Mouse (Mus musculus) T-cell, adult 2 months (primary cell): ENCODE data around the gene Rassf3.

ENCODE experiments used
- DNase-seq: peaks from one replicate; pipeline ENCODE4 v3.0.0; 2022; ENCODE audit warnings: low spot score

The Rassf3 gene

DNA sequence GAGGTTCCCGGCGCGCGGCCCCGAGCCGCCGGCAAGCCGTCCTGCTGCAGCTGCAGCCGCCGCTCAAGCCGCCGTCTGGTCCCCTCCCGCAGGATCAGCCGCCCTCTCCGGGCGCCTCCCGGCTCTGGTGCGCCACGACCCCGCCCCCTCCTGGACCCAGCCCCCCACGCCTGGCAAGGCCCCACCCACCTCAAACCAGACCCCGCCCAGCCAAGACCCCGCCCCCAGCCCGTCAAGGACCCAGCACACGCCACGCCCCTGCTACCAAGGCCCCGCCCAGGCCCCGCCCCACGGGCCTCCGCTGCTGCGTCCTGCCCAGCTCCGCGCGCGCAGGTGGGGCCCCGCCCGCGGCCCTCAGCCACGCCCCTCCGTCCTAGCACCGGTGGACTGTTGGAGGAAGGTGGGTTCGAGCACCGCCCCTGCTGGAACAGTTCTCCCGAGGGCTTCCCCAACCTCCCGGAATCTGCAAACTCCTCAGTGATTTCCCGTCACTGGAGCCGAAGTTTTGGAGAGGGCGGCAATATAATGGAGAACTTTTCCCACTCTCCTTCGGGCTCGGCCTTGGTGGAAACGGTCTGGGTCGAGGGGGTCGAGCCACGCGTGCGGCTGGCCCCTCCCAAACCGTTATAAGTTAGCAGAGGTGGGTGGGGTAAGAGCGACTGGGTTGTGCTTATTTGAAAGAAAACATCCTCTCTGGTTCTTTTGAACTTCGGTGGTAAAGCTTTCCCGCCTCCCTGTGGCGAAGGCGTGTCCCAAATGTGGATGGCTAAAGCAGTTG is at the start of gene Rassf3:
Rassf3 (minus strand) TSS at position 158 of the 778 bp plus-strand sequence.
- DNase-seq: peak; percentile 95

DNA sequence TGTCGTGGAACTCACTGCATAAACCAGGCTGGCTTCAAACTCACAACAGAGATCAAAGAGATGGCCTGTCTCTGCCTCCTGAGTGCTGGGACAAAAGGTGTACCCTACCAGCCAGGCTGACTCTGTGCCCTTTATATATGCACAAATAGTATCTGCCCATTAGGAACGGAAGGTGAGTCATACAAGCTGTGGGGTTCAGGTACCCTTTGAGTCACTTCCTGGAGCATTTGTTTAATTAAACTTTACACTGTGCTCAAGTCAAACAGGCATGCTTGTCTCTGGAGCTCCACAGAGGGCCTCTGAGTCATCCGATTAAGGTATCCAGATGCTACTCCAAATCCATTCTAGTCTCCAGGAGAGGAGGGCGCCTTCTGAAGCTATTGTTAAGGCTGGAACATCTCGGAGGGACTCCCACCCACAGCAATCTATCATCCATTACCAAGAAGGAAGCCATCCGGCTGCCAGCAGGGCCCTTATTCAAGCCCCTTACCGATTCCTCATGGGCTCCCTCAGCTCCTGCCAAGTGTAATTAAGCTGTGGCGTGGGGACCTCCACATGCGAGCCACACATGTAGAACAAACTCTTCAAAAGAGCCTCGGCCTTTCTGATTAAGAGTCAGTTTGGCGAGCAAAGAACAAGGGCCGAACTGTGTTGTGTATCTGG is 44.9 kb upstream of the Rassf3 start:
- no peak for DNase-seq

DNA sequence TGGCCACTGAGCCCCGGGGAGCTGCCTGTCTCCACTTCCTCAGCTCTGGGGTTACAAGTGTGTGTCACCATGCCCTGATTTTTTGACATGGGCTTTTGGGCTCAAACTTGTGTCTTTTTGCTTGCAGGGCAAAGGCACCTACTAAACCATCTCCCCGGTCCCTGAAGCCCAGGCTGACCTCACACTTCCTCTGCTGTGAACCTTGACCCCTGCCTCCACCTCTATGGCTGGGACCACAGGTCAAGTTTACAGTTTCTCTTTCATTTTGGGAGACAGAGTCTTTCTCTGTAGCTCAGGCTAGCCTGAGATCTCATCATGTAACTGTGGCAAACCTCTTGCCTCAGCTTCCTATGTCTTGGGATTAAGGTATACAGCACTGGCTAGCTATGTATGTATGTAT is 43.6 kb upstream of the Rassf3 start:
- DNase-seq: no peak

DNA sequence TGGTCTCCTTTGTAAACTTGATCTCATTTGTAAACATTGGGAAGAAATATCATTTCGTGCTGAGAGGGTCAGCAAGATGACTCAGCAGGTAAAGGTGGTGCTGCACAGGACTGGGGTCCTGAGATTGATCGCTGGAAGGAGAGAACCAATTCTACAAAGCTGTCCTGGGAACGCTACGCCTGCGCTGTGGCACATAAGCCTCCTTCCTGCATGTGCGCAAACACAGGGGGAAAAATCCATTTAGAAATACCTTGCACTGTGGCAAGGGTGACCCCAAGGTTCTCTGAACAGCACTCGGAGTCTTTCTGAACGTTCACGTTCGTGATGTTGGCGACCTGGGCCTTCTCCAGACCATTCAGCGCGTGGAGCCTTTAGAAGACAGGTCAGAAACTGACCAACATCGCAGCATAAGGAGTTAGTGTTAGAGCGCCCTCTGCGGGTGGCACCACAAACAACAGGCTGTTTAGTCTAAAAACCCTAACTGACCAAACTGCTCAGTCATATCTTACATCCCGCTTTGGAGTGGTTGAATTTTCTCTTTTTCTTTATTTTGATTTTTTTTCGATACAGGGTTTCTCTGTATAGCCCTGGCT is 40.0 kb upstream of the Rassf3 start:
- DNase-seq: peak; percentile 52

DNA sequence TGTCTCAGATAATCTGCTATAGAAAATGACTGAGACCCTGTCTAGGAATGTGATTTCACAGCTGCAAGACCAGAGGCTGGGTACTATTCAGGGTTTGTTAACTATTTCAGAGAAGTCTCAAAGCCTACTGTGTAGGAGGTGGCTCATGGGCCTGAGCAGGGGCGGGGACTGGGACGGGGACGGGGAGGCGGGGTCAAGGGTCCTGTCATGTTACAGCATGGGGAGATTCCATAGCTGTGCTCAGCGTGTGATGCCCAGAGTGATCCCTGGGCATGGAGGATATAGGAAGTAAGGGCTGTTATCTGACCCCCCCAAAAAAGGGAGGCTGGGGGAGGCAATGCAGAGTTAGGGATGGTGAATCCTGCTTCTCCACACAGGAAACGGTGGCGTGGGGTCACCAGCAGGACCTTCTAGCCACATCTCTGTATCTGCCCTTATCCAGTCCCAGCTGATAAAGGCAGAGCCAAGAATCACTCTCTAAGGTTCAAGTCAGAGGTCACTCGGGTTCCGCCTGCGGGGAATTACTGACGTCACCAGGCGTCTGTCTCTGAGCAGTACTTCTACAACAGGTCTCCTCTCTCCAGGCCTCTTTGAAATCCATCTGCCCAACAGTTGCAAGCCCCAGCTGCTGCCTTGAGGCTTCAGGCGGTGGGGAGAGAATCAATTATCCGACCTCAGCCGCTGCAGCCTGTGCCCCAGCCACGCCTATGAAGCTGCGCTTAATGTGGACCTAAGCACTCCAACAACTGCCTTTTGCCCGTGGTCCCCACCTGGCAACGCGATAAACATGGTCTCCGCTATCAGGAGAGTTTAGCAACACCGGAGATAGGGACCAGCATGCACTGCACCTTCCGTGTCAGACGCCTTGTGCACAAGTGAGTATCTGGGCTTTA is 33.9 kb upstream of the Rassf3 start:
- no peak for DNase-seq

DNA sequence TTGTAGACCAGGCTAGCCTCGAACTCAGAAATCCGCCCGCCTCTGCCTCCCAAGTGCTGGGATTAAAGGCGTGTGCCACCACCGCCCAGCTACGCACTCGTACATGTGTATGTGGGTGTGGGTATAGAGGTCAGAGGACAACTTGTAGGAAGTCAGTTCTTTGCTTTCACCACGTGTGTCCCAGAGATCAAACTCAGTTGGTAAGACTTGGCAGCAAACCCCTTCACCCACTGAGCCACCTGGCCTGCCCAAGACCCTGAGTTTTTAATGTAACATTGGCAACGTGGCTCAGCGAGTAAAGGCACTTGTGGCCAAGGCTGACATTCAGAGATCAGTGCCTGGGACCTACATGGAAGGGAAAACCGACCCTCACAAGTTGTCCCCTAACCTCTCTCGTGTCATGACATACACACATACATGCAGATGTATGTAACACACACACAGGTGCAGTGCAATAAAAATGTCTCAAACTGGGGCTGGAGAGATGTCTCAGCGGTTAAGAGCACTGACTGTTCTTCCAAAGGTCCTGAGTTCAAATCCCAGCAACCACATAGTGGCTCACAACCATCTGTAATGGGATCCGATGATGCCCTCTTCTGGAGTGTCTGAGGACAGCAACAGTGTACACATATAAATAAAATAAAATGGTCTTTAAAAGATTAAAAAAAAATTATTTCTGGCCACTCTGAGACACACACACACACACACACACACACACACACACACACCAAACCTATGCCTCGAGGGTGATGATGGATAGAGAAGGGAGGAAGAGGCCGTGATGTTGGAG is 31.8 kb upstream of the Rassf3 start:
- DNase-seq: no peak

DNA sequence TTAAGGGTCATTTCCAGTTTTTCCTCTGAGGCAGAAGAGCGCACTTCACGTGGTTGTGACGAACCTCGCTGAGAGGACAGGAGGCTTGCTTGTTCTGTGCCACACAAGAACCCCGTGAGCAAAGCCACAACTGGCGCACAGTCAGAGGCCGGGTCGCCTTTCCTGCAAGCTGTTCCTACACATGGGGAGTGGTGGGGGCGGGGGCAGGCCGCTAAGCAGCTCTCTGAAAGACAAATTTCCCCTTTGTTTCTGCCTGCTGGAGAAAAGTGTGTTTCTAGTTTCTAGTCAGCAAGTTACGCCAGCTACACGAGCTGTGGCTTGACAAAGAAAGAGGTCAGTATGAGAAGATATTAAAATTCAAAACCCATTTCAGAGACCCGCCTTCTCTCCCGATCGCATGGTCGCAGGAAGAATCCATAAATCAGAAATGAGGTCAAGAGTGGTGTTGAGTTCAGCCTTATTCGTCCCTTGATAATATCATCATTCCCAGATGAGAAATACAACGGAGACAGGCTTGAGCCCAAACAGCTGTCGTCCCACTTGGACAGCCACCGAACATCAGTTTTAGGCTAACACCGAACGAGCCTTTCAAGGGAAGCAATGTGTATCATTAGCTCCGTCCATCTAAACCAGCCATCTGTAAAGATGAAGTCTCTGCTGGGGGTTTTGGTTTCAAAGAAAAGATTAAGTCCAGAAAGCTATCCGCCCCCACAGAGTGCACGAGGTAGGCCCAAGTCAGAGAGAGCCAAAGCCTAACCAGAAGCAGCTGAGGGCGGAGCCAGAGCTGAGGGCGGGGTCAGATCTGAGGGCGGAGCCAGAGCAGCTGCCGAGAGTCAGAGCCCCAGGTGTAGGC is 30.8 kb upstream of the Rassf3 start:
- peak; percentile 88 for DNase-seq

DNA sequence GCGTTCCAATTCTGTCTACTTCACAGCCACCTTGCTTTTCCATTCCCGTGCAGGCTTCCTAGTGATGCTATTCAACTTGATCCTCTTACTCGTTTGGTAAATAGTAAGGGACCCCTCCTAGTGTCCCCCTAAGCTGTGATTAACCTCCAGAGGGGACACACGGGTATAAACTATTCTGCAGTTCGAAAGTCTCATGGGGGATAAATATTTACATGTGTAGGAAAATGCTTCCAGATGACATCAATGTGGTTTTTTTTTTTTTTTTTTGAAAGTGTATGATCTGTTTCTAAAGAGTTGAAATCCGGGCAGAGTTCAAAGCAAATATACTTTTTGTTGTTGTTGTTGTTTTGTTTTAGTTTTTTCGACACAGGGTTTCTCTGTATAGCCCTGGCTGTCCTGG is 29.8 kb upstream of the Rassf3 start:
- DNase-seq: no peak

DNA sequence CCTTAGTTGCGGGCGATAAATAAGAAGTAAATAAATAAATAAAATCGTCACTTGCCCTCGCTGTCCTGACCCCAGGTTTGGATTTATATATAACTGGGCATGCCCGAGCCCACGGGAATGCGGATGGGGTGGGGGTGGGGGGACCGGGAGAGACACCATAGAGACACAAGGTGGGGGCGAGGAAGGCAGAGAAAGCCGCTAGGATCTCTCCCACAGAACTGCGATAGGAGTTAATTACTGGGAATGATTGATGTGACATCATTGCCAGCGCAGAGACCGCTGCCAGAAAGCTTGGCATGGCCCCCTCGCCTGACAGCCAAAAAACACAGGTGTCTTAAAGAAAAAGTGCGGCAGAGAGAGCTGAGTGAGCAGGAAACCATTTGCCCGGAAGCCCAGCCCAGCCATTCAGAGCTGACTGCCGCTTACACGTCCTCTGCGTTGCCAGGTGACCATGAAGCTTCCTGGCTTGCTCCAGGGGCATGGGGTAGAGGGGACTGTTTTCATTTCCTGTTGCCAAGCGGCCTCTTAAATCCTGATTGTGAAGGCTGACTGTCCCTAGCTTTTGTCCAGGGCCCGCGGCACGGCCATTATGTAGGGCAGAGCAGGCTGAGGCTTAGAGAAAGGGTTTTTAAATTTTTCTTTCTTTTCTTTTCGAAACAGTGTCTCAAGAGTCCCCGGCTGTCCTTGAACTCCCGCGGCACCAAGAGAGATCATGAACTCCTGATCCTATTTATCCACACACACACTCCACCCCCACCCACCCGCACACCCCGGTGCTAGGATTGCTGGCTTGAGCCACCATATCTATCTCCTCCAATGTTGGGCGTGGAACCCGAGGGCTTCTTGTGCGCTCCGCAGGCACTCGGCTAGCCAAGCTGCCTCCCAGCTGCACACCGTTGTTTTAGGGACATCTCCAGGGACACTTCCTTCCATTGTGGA is 29.1 kb upstream of the Rassf3 start:
- DNase-seq: peak; percentile 85

DNA sequence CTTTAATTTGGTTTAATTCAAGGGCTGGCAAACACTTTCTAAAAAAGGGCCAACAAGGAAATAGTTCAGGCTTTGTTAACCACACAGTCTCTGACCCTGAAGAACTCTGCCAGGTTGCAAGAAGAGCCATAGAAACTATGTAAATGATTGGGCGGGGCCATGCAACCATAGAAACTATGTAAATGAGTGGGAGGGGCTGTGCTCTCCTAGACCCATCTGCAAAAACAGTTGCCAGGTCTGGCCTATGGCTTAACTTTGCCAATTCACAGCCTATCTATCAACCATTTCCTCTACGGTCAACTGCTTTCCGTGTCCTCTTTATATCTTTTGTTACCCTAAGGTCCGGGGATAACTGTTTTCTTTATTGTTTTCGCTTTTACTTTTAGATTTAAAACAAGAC is 25.0 kb upstream of the Rassf3 start:
- DNase-seq: no peak

DNA sequence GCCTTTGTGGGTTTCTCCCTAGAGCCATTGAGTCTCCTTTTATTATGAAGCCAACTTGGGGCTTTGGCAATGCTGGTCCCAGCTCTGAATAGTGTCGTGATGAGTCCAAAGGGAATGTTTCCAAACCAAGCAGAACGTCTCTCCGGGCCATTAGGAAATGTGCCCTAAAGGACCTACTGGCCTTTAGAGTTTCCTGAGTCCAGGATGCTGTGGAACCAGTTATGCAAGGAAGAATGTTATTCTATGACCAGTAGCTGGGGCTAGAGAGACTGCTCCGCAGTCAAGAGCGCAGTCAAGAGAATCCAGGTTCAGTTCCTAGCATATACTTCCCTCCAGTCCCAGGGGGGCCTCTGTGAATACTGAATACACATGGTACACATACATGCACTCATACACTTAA is 23.9 kb upstream of the Rassf3 start:
- no peak for DNase-seq

DNA sequence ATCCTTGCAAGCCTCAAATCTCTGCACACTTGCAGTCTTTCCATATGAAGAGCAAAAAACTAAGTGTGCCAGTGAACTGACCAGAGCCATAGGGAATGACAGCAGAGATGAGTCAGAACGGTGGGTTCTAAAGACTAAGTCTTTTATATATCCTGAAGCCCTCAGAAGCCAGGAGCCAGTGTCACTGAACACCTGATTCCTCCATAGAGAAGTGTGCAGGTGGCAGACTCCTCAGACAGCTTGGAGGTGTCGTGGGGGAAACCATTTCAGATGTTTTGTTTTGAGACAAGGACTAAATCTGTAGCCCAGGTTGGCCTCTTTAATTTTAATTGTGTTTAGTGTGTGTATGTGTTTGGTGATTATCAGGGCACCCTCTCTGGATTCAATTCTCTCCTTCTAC is 22.9 kb upstream of the Rassf3 start:
- no peak for DNase-seq

DNA sequence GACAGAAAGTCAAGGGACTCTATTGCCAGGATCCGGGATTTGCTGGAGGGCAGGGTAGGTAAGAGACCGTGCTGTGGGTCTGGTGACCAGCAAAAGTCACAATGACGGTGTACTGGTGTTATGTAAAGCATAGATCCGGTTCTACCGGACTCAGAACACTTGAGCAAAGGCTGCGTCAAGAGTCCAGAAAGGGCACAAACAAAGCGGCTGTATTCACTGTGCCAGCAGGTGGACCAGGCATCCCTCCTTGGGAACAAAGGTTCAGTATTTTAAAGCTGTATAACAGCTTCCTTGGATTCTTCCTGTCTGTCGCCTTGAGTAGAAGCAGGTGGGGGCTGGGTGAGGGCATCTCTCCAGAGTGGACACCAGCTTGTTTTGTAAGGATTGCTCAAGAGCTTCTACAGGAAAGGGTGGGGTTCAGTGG is 22.3 kb upstream of the Rassf3 start:
- DNase-seq: no peak

DNA sequence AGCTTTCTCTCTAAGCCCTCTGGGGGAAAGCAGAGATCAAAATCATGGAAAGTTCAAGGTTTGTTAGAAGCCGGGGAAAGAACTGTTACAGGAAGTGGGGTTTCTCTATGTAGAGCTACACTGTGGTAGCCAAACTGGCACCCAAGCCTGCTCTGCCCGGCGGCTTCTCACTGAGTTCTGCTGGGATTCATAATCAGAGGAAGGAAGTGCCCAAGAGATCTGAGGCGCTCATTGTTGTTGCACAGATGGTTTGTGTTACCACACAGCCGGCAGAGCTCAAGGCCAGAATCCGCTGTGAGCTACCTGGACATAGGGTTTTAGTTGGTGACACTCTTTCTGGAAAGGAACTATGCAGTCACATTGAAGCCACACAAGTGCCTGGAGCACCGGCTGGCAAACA is 21.8 kb upstream of the Rassf3 start:
- peak; percentile 27 for DNase-seq

DNA sequence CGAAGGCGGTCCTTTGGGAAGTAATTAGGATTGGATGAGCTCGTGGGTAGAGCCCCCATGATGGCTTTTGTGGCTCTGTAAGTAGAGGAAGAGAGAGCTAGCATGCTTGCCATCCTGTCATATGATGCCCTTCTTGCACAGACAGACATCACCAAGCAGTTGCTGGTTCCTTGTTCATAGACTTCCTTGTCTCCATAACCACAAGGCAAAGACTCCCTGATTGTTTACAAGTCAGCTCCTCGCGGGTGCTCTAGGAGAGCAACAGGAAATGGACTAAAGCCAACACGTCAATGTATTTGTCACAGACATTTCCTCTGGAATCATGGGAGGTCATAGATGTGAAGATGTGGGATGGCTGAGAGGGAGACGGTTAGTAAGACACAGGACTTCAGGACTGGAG is 20.5 kb upstream of the Rassf3 start:
- peak; percentile 23 for DNase-seq

DNA sequence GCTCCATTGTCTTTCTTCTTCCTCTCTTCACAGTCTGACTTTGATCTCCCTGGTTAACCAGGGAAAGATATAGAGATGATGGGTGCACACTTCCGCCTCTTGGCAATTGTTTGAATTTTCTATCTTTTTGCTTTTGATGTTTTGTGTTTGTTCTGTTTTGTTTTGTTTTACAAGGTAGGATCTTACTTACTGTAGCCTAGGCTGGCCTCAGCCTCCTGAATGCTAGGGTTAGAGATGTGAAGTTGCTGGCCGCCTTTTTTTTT is 17.9 kb upstream of the Rassf3 start:
- DNase-seq: peak; percentile 47

DNA sequence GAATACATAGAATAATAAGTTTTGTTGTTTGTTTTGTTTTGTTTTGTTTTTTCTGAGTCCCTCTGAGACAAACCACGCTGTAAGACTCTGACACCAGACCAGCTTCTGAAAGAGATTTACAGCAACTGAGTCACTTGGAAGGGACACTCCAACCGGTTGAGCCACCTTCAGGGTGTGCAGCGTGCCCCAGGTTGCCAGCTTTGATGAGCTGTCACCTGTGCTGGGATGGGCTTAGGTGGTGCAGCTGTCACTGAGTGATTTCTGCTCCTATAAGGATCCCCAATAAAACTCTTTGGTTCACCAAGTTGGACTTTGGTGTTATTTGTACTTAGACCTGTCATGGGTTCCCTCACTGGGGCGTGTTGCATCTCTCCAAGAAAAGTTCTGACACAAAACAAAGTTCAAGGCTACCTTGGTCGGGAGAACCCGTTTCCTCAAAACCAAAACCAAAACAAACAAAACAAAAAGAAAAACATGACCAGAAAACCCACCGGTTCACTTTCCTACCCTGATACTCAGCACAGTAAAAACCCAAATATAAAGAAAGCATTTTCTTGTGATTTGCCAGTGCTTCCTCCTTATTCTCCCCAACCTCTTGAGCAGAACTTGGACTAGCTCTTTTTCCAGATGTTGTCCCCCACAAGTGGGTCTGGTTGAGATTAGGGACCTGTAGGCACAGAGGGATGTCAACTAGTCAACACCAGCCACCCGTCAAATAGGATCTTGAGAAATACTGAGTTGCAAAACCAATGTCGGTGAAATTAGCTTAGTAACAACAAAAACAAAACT is 17.4 kb upstream of the Rassf3 start:
- no peak for DNase-seq

DNA sequence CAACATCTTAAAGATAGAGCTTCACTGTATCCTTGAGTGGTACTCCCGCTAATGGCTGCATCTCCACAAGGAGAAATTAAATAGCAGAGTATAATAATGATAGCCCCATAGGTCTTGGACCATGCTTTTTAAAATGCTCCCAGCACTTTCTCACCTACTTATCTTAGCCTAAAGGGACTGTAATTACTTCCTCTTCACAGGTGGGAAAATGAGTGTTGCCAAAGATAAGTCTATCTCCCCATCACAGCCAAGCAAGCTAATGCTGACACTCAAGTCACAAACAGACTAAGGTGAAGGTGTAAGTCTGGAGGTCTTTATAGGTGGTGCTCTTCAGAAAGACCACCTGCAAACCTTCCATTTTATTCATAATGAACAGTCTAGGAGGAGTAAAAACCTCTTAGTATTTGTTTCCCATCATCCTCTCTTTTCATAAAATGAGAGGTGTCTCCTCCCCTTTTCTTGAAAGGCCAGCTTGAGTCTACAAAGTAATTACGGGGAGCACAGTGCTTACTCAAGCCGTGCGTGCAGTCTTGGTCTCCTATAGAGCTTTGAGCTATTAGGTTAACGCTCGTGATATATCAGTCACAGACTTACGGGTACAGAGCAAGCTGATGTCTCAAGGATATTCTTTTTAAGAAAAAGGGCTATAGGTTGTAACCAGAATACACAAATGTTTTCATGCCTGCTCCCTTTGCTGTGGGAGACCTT is 16.6 kb upstream of the Rassf3 start:
- no peak for DNase-seq
